Mouse (Mus musculus): ENCODE results near the gene Pdzrn4. TPM values are rescaled to one million over a fixed set of nuclear protein-coding genes. Genes with fewer than 3 reads are reported as not detected.
A peak's percentile ranks its signal among the peaks of the same experiment; 100 is the strongest.

Pdzrn4 gene
- polyA plus RNA-seq, 1 experiment from 2014 or later, result 3.2 TPM

- H3K4me1 ChIP-seq (replicated peaks; ENCODE audit: control insufficient read depth, insufficient read depth, low read length), result no peaks in the 10 kb centered on the region
- 79% methylated on average over 3 of the region's 3 CpGs for WGBS
These were observed 216.5 kb downstream of the Pdzrn4 start for GRCm38 (mm10) chr15:92613228-92613627.

GRCm38 (mm10) chr15:92621731-92622234, 225.1 kb downstream of the Pdzrn4 start:
- no peaks in the 10 kb centered on the region for H3K27me3 ChIP-seq (ENCODE audit: control insufficient read depth, insufficient read depth, low read length)
- WGBS, result 91% methylated on average over 9 of the region's 9 CpGs
- DNase-seq (ENCODE audit: low spot score) (no peak), ATAC-seq (replicated peaks; ENCODE audit: low FRiP score) (no peak)
- no peak overlapping the region for H3K4me2 ChIP-seq (ENCODE audit: low read depth, low read length, severe bottlenecking)
- no peaks in the 10 kb centered on the region for H3K4me1 ChIP-seq (replicated peaks; ENCODE audit: control insufficient read depth, insufficient read depth, low read length)
- no peak overlapping the region for H3K27ac ChIP-seq (ENCODE audit: low read depth, low read length)
- H3K36me3 ChIP-seq (ENCODE audit: control insufficient read depth, insufficient read depth, low read length), result no peaks in the 10 kb centered on the region
- no peak overlapping the region for H3K4me3 ChIP-seq (ENCODE audit: low read depth, low read length)
- H3K9ac ChIP-seq (ENCODE audit: low read length), result no peak overlapping the region
- H3K9me3 ChIP-seq (ENCODE audit: control insufficient read depth, low read length), result no peaks in the 10 kb centered on the region

More at GRCm38 (mm10) chr15:92613228-92613627, 216.5 kb downstream of the Pdzrn4 start:
- Histone ChIP-seq H3K4me3 (ENCODE audit: low read depth, low read length) (no peak overlapping the region), H3K36me3 (ENCODE audit: control insufficient read depth, insufficient read depth, low read length) (no peaks in the 10 kb centered on the region), H3K9me3 (ENCODE audit: control insufficient read depth, low read length) (no peaks in the 10 kb centered on the region), H3K27me3 (ENCODE audit: control insufficient read depth, insufficient read depth, low read length) (no peaks in the 10 kb centered on the region), H3K27ac (ENCODE audit: low read depth, low read length) (no peak overlapping the region), H3K4me2 (ENCODE audit: low read depth, low read length, severe bottlenecking) (no peak overlapping the region), H3K9ac (ENCODE audit: low read length) (no peak overlapping the region)
- DNase-seq (ENCODE audit: low spot score), result no peak
- no peak for ATAC-seq (replicated peaks; ENCODE audit: low FRiP score)

GRCm38 (mm10) chr15:92622323-92622722, 225.6 kb downstream of the Pdzrn4 start:
- Histone ChIP-seq H3K4me2 (ENCODE audit: low read depth, low read length, severe bottlenecking) (no peak overlapping the region), H3K4me3 (ENCODE audit: low read depth, low read length) (no peak overlapping the region), H3K9ac (ENCODE audit: low read length) (no peak overlapping the region), H3K9me3 (ENCODE audit: control insufficient read depth, low read length) (no peaks in the 10 kb centered on the region), H3K36me3 (ENCODE audit: control insufficient read depth, insufficient read depth, low read length) (no peaks in the 10 kb centered on the region), H3K27ac (ENCODE audit: low read depth, low read length) (no peak overlapping the region), H3K4me1 (replicated peaks; ENCODE audit: control insufficient read depth, insufficient read depth, low read length) (no peaks in the 10 kb centered on the region), H3K27me3 (ENCODE audit: control insufficient read depth, insufficient read depth, low read length) (no peaks in the 10 kb centered on the region)
- DNase-seq (ENCODE audit: low spot score) (no peak), ATAC-seq (replicated peaks; ENCODE audit: low FRiP score) (no peak)
- WGBS, result 85% methylated on average over 5 of the region's 5 CpGs

GRCm38 (mm10) chr15:92629172-92629571, 232.5 kb downstream of the Pdzrn4 start:
- no peak for DNase-seq (ENCODE audit: low spot score)
- no peaks in the 10 kb centered on the region for H3K27me3 ChIP-seq (ENCODE audit: control insufficient read depth, insufficient read depth, low read length)
- H3K4me3 ChIP-seq (ENCODE audit: low read depth, low read length), result no peak overlapping the region
- 33% methylated on average over 2 of the region's 2 CpGs for WGBS
- ATAC-seq (replicated peaks; ENCODE audit: low FRiP score), result no peak
- no peak overlapping the region for H3K9ac ChIP-seq (ENCODE audit: low read length)
- H3K27ac ChIP-seq (ENCODE audit: low read depth, low read length), result no peak overlapping the region
- no peaks in the 10 kb centered on the region for H3K36me3 ChIP-seq (ENCODE audit: control insufficient read depth, insufficient read depth, low read length)
- H3K4me2 ChIP-seq (ENCODE audit: low read depth, low read length, severe bottlenecking), result no peak overlapping the region
- peaks cover 5% of the 10 kb centered on the region; the same call in 1 of the 2 replicates for H3K4me1 ChIP-seq (replicated peaks; ENCODE audit: control insufficient read depth, insufficient read depth, low read length)
- no peaks in the 10 kb centered on the region for H3K9me3 ChIP-seq (ENCODE audit: control insufficient read depth, low read length)

GRCm38 (mm10) chr15:92634044-92634610, 237.4 kb downstream of the Pdzrn4 start:
- Histone ChIP-seq H3K9ac (ENCODE audit: low read length) (no peak overlapping the region), H3K9me3 (ENCODE audit: control insufficient read depth, low read length) (no peaks in the 10 kb centered on the region), H3K4me2 (ENCODE audit: low read depth, low read length, severe bottlenecking) (no peak overlapping the region), H3K36me3 (ENCODE audit: control insufficient read depth, insufficient read depth, low read length) (no peaks in the 10 kb centered on the region), H3K27ac (ENCODE audit: low read depth, low read length) (no peak overlapping the region), H3K27me3 (ENCODE audit: control insufficient read depth, insufficient read depth, low read length) (no peaks in the 10 kb centered on the region), H3K4me3 (ENCODE audit: low read depth, low read length) (no peak overlapping the region), H3K4me1 (replicated peaks; ENCODE audit: control insufficient read depth, insufficient read depth, low read length) (peaks cover 4% of the 10 kb centered on the region; the same call in 1 of the 2 replicates)
- no peak for ATAC-seq (replicated peaks; ENCODE audit: low FRiP score)
- DNase-seq (ENCODE audit: low spot score), result no peak
- WGBS, result 92% methylated on average over 14 of the region's 14 CpGs

- WGBS, result 62% methylated on average over 18 of the region's 18 CpGs
- H3K4me2 ChIP-seq (ENCODE audit: low read depth, low read length, severe bottlenecking), result no peak overlapping the region
- no peaks in the 10 kb centered on the region for H3K36me3 ChIP-seq (ENCODE audit: control insufficient read depth, insufficient read depth, low read length)
- H3K4me3 ChIP-seq (ENCODE audit: low read depth, low read length), result no peak overlapping the region
- no peak overlapping the region for H3K27ac ChIP-seq (ENCODE audit: low read depth, low read length)
- ATAC-seq (replicated peaks; ENCODE audit: low FRiP score), result peak; percentile 79
- no peak overlapping the region for H3K9ac ChIP-seq (ENCODE audit: low read length)
- no peaks in the 10 kb centered on the region for H3K9me3 ChIP-seq (ENCODE audit: control insufficient read depth, low read length)
- no peaks in the 10 kb centered on the region for H3K27me3 ChIP-seq (ENCODE audit: control insufficient read depth, insufficient read depth, low read length)
- H3K4me1 ChIP-seq (replicated peaks; ENCODE audit: control insufficient read depth, insufficient read depth, low read length), result no peaks in the 10 kb centered on the region
- DNase-seq (ENCODE audit: low spot score), result peak; percentile 71
These were observed 243.8 kb downstream of the Pdzrn4 start for GRCm38 (mm10) chr15:92640212-92641082.

- Histone ChIP-seq H3K4me1 (replicated peaks; ENCODE audit: control insufficient read depth, insufficient read depth, low read length) (no peaks in the 10 kb centered on the region), H3K27me3 (ENCODE audit: control insufficient read depth, insufficient read depth, low read length) (no peaks in the 10 kb centered on the region), H3K4me2 (ENCODE audit: low read depth, low read length, severe bottlenecking) (no peak overlapping the region), H3K4me3 (ENCODE audit: low read depth, low read length) (no peak overlapping the region), H3K9ac (ENCODE audit: low read length) (no peak overlapping the region), H3K9me3 (ENCODE audit: control insufficient read depth, low read length) (no peaks in the 10 kb centered on the region), H3K36me3 (ENCODE audit: control insufficient read depth, insufficient read depth, low read length) (no peaks in the 10 kb centered on the region), H3K27ac (ENCODE audit: low read depth, low read length) (no peak overlapping the region)
- 70% methylated on average over 11 of the region's 11 CpGs for WGBS
- no peak for DNase-seq (ENCODE audit: low spot score)
- ATAC-seq (replicated peaks; ENCODE audit: low FRiP score), result no peak
These were observed 274.8 kb downstream of the Pdzrn4 start for GRCm38 (mm10) chr15:92671279-92672051.

- Histone ChIP-seq H3K4me2 (ENCODE audit: low read depth, low read length, severe bottlenecking) (no peak overlapping the region), H3K9me3 (ENCODE audit: control insufficient read depth, low read length) (no peaks in the 10 kb centered on the region), H3K27me3 (ENCODE audit: control insufficient read depth, insufficient read depth, low read length) (no peaks in the 10 kb centered on the region), H3K4me3 (ENCODE audit: low read depth, low read length) (no peak overlapping the region), H3K36me3 (ENCODE audit: control insufficient read depth, insufficient read depth, low read length) (no peaks in the 10 kb centered on the region), H3K4me1 (replicated peaks; ENCODE audit: control insufficient read depth, insufficient read depth, low read length) (no peaks in the 10 kb centered on the region), H3K27ac (ENCODE audit: low read depth, low read length) (no peak overlapping the region), H3K9ac (ENCODE audit: low read length) (no peak overlapping the region)
- DNase-seq (ENCODE audit: low spot score) (no peak), ATAC-seq (replicated peaks; ENCODE audit: low FRiP score) (no peak)
- WGBS, result 89% methylated on average over 5 of the region's 5 CpGs
These were observed 279.4 kb downstream of the Pdzrn4 start for GRCm38 (mm10) chr15:92676096-92676495.
